Mouse (Mus musculus): ENCODE measurements around the gene Anks6.

The Anks6 gene

GRCm38 (mm10) chr4:47047765-47048164 lies 9.5 kb downstream of the Anks6 start:
- in situ Hi-C loops (cut with MboI; ENCODE audit: low sequenced_read_pairs) = no loop called here

- in situ Hi-C loops (cut with MboI; ENCODE audit: low sequenced_read_pairs) = no loop called here
Measured at GRCm38 (mm10) chr4:47046974-47047373, 10.3 kb downstream of the Anks6 start.

GRCm38 (mm10) chr4:47043866-47044265 lies 13.4 kb downstream of the Anks6 start:
- in situ Hi-C loops (cut with MboI; ENCODE audit: low sequenced_read_pairs) = no loop called here

- in situ Hi-C loops (cut with MboI; ENCODE audit: low sequenced_read_pairs) = loop anchor here (5.0 kb wide), 1 partner anchor 352 kb away; no protein-coding TSS in a partner anchor
Measured at GRCm38 (mm10) chr4:47039586-47039985, 17.6 kb downstream of the Anks6 start.

- in situ Hi-C loops (cut with MboI; ENCODE audit: low sequenced_read_pairs) = loop anchor here (5.0 kb wide), 1 partner anchor 350 kb away; no protein-coding TSS in a partner anchor
Measured at GRCm38 (mm10) chr4:47037321-47037657, 19.9 kb downstream of the Anks6 start.

GRCm38 (mm10) chr4:47036486-47037320 lies 20.5 kb downstream of the Anks6 start:
- in situ Hi-C loops (cut with MboI; ENCODE audit: low sequenced_read_pairs) = loop anchor here (5.0 kb wide), 1 partner anchor 349 kb away; no protein-coding TSS in a partner anchor

- in situ Hi-C loops (cut with MboI; ENCODE audit: low sequenced_read_pairs) = loop anchor here (5.0 kb wide), 1 partner anchor 348 kb away; no protein-coding TSS in a partner anchor
Measured at GRCm38 (mm10) chr4:47035536-47035935, 21.7 kb downstream of the Anks6 start.

GRCm38 (mm10) chr4:47032171-47032570 lies 25.1 kb downstream of the Anks6 start:
- in situ Hi-C loops (cut with MboI; ENCODE audit: low sequenced_read_pairs) = no loop called here

GRCm38 (mm10) chr4:47028791-47029190 lies 28.4 kb downstream of the Anks6 start:
- in situ Hi-C loops (cut with MboI; ENCODE audit: low sequenced_read_pairs) = no loop called here

- in situ Hi-C loops (cut with MboI; ENCODE audit: low sequenced_read_pairs) = no loop called here
Measured at GRCm38 (mm10) chr4:47023949-47024348, 33.3 kb downstream of the Anks6 start.

- in situ Hi-C loops (cut with MboI; ENCODE audit: low sequenced_read_pairs) = no loop called here
Measured at GRCm38 (mm10) chr4:47022804-47023603, 34.2 kb downstream of the Anks6 start.

- in situ Hi-C loops (cut with MboI; ENCODE audit: low sequenced_read_pairs) = no loop called here
Measured at GRCm38 (mm10) chr4:47020563-47020962, 36.7 kb downstream of the Anks6 start.

GRCm38 (mm10) chr4:47015156-47015555 lies 42.1 kb downstream of the Anks6 start:
- in situ Hi-C loops (cut with MboI; ENCODE audit: low sequenced_read_pairs) = no loop called here

GRCm38 (mm10) chr4:47012476-47012875 lies 44.8 kb downstream of the Anks6 start:
- in situ Hi-C loops (cut with MboI; ENCODE audit: low sequenced_read_pairs) = no loop called here

GRCm38 (mm10) chr4:47010400-47011231 lies 46.6 kb downstream of the Anks6 start:
- in situ Hi-C loops (cut with MboI; ENCODE audit: low sequenced_read_pairs) = no loop called here

GRCm38 (mm10) chr4:47000626-47001395 lies 56.4 kb downstream of the Anks6 start:
- in situ Hi-C loops (cut with MboI; ENCODE audit: low sequenced_read_pairs) = no loop called here

- in situ Hi-C loops (cut with MboI; ENCODE audit: low sequenced_read_pairs) = no loop called here
Measured at GRCm38 (mm10) chr4:46997969-46998368, 59.3 kb downstream of the Anks6 start.

GRCm38 (mm10) chr4:46992827-46993473 lies 64.3 kb downstream of the Anks6 start:
- in situ Hi-C loops (cut with MboI; ENCODE audit: low sequenced_read_pairs) = no loop called here

- in situ Hi-C loops (cut with MboI; ENCODE audit: low sequenced_read_pairs) = no loop called here
Measured at GRCm38 (mm10) chr4:46991959-46992316, 65.3 kb downstream of the Anks6 start.

Measured in CH12F3 (cell line).